In the genomic region with DNA sequence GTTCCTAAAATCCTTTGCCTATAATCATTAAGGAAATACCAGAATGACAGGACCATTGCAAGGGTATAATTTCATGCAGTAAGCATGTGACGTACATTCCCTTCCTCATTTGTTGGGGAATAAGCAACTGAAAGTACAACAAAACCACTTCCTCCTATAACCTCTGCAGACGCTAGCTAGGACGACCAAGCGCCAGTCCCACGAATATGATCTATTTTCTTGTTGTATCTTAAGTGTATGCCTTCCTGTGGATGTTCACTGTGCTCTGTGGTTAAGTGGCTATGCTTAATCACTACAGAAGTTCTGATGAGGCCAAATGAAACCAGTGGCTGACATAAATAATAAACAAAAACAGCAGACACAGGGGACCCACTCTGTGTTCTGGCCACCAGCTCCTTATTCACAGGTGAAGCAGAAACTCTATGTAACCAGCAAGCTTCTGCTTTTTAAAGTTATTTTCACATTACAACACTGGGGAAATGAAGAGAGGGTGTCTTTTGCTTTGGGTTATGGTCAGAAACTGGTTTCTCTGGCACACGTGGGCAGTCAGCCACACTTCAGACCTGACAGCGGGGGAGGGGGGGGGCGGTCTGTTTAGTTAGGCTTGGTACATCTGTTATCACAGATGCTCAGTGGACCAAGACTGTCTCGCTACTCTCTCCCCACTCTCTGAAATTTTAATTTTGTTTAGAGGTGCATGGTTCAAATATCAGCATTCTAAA, we compare ENCODE assay signal across 10 mouse cellular contexts.
A peak's percentile ranks its signal among the peaks of the same experiment; 100 is the strongest.
DNase-seq lines count a peak whose midpoint lies in the region; ATAC-seq and TF ChIP-seq lines count a peak whose summit lies in the region.
"Had no signal": no experiment of that assay in that cellular context is flagged by ENCODE, and none has a peak within 500 bp of the region (broad histone marks: within the 10 kb centered on the region; RNA-seq: fewer than 3 reads in every experiment).

No protein-coding gene starts in this region.

- no peak for TF ChIP-seq EP300 in lung, postnatal 0 days (IDR thresholded peaks at IDR 0.05)

- H3K9me3 ChIP-seq in lung, postnatal 0 days (ENCODE audit: low read length): no peaks in the 10 kb centered on the region
- H3K9me3 ChIP-seq in hindbrain, embryonic 12.5 days (replicated peaks): no peaks in the 10 kb centered on the region
- H3K9me3 ChIP-seq: forebrain, embryonic 15.5 days; lung, embryonic 15.5 days had no signal

- 65% methylated on average over 9 of the region's 9 CpGs for WGBS in lung, postnatal 0 days
- 72% methylated on average over 9 of the region's 9 CpGs for WGBS in hindbrain, embryonic 12.5 days

- TF ChIP-seq CTCF in lung, postnatal 0 days (IDR thresholded peaks at IDR 0.05): no peak

- no peaks in the 10 kb centered on the region for H3K27me3 ChIP-seq in lung, postnatal 0 days (replicated peaks; ENCODE audit: insufficient read depth, low read length)
- H3K27me3 ChIP-seq in hindbrain, embryonic 12.5 days: no peaks in the 10 kb centered on the region
- H3K27me3 ChIP-seq: forebrain, embryonic 15.5 days; lung, embryonic 15.5 days had no signal

- no peaks in the 10 kb centered on the region for H3K36me3 ChIP-seq in lung, postnatal 0 days (ENCODE audit: insufficient read depth, low read length)
- peaks cover 2% of the 10 kb centered on the region; the same call in 1 of the 2 replicates for H3K36me3 ChIP-seq in hindbrain, embryonic 12.5 days
- H3K36me3 ChIP-seq: forebrain, embryonic 15.5 days; lung, embryonic 15.5 days had no signal

- peak; percentile 40 for ATAC-seq in lung, postnatal 0 days
- peak; percentile 92 for ATAC-seq in megakaryocyte, adult 5-6 weeks (ENCODE audit: poor library complexity, severe bottlenecking)
- no peak for ATAC-seq in hindbrain, embryonic 12.5 days (ENCODE audit: low FRiP score)
- ATAC-seq: forebrain, embryonic 15.5 days had no signal

- H3K4me2 ChIP-seq in lung, postnatal 0 days (replicated peaks; ENCODE audit: low read depth, low read length): no peak overlapping the region
- no peak overlapping the region for H3K4me2 ChIP-seq in hindbrain, embryonic 12.5 days (replicated peaks)
- H3K4me2 ChIP-seq: forebrain, embryonic 15.5 days; lung, embryonic 15.5 days had no signal

- H3K4me3 ChIP-seq in lung, postnatal 0 days (ENCODE audit: low read depth, low read length): no peak overlapping the region
- no peak overlapping the region for H3K4me3 ChIP-seq in hindbrain, embryonic 12.5 days
- H3K4me3 ChIP-seq: forebrain, embryonic 15.5 days; lung, embryonic 15.5 days had no signal

- H3K27ac ChIP-seq in lung, postnatal 0 days (ENCODE audit: low read length): peak overlapping the region; percentile 54; the same call in 1 of the 2 replicates
- H3K27ac ChIP-seq in hindbrain, embryonic 12.5 days: no peak overlapping the region
- H3K27ac ChIP-seq: forebrain, embryonic 15.5 days; lung, embryonic 15.5 days had no signal

- H3K4me1 ChIP-seq in lung, postnatal 0 days (ENCODE audit: insufficient read depth, low read depth, low read length): no peaks in the 10 kb centered on the region
- H3K4me1 ChIP-seq in hindbrain, embryonic 12.5 days: no peaks in the 10 kb centered on the region
- H3K4me1 ChIP-seq: lung, embryonic 15.5 days had no signal

- DNase-seq in cerebellum, postnatal 25 days: peak; percentile 17 to 57
- DNase-seq in cerebellum, adult 11-12 months: no peak
- DNase-seq in lung, postnatal 0 days (ENCODE audit: low spot score): peak; percentile 68
- no peak for DNase-seq in lung, postnatal 10 days
- DNase-seq in thymus, postnatal 14 days: peak; percentile 39
- no peak for DNase-seq in kidney, adult 11 months

- no peak overlapping the region for H3K9ac ChIP-seq in lung, postnatal 0 days (replicated peaks; ENCODE audit: low read depth)
- H3K9ac ChIP-seq in hindbrain, embryonic 12.5 days: no peak overlapping the region
- H3K9ac ChIP-seq: forebrain, embryonic 15.5 days; lung, embryonic 15.5 days had no signal

Comparison
In these comparisons a context has a peak if more than half of its experiments do, and no peak if none do; other contexts are left out.
1. DNase-seq: peak in cerebellum, postnatal 25 days (2 of 2), lung, postnatal 0 days (single experiment) and thymus, postnatal 14 days (single experiment); none in cerebellum, adult 11-12 months (single experiment), lung, postnatal 10 days (single experiment) and kidney, adult 11 months (single experiment).